In the genomic region with DNA sequence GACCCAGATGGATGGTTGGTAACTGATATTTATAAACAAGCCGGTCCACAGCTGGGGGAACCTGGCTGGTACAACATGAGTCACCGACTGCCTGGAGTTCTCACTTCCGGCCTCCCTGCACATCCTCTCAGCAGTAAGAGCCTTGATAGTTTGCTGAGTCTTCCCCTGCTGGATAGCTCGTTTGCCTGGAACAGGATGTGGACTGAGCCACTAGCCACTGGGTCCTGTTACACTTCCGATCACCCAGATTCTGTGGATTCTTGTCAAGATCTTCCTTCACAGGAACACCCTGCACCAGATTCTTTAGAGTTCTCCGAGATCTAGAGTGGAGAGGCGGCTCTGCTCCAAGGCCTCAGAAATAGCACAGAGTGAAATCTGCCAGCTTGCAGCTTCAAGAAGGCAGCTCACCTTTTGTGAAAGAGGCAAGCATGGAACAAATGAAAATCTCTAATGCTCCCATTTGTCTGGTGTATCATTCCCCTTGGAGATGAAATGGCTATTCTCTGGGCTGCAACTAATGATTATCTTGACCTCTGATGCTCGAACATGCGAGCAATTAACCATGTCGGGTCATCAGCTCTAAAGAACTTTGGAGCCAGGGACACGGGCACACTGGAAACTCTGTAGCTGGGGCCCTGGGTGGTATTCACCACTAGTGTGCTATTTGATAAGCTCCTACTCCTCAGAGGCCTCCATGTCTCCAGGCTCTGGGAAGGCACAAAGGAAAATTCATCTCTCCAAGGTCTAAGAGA, we compare ENCODE assay signal across 10 mouse cellular contexts.
A peak's percentile ranks its signal among the peaks of the same experiment; 100 is the strongest.
DNase-seq lines count a peak whose midpoint lies in the region; ATAC-seq lines count a peak whose summit lies in the region.
"Had no signal": no experiment of that assay in that cellular context is flagged by ENCODE, and none has a peak within 500 bp of the region (broad histone marks: within the 10 kb centered on the region; RNA-seq: fewer than 3 reads in every experiment).

No protein-coding gene starts in this region.

- intact Hi-C loops in left cerebral cortex, postnatal 4 days (cut with DNase I): no loop called here

- H3K4me3 ChIP-seq in embryonic facial prominence, embryonic 13.5 days: no peak overlapping the region

- peaks cover 26% of the 10 kb centered on the region for H3K4me1 ChIP-seq in embryonic facial prominence, embryonic 13.5 days

- peak; percentile 60 for DNase-seq in left cerebral cortex, adult 11 months (ENCODE audit: low spot score)
- DNase-seq in left cerebral cortex, postnatal 4 days: no peak
- DNase-seq in embryo, embryonic 10 days (ENCODE audit: low spot score): peak; percentile 19
- peak; percentile 29 for DNase-seq in lung, postnatal 10 days
- no peak for DNase-seq in gastrocnemius, postnatal 4 days (ENCODE audit: low spot score in 2 of 2)
- DNase-seq: forebrain, postnatal 0 days; thymus, postnatal 36 days had no signal

- no peaks in the 10 kb centered on the region for H3K9me3 ChIP-seq in embryonic facial prominence, embryonic 13.5 days

- no peak overlapping the region for H3K9ac ChIP-seq in embryonic facial prominence, embryonic 13.5 days
- H3K9ac ChIP-seq: forebrain, postnatal 0 days had no signal

- WGBS in embryonic facial prominence, embryonic 13.5 days: 58% methylated on average over 11 of the region's 11 CpGs

- no peaks in the 10 kb centered on the region for H3K27me3 ChIP-seq in embryonic facial prominence, embryonic 13.5 days

- peak overlapping the region; percentile 66 for H3K27ac ChIP-seq in embryonic facial prominence, embryonic 13.5 days
- H3K27ac ChIP-seq: macrophage had no signal

- no peak overlapping the region for H3K4me2 ChIP-seq in embryonic facial prominence, embryonic 13.5 days

- no peak for ATAC-seq in embryonic facial prominence, embryonic 13.5 days (ENCODE audit: insufficient number of reproducible peaks, insufficient read depth, low FRiP score, low TSS enrichment, low read depth)
- no peak for ATAC-seq in CD4-positive, CD25-positive, alpha-beta regulatory T cell, adult 4 months
- ATAC-seq: forebrain, postnatal 0 days had no signal

- H3K36me3 ChIP-seq in embryonic facial prominence, embryonic 13.5 days: no peaks in the 10 kb centered on the region

Comparison
In these comparisons a context has a peak if more than half of its experiments do, and no peak if none do; other contexts are left out.
1. DNase-seq: peak in left cerebral cortex, adult 11 months (single experiment), embryo, embryonic 10 days (single experiment) and lung, postnatal 10 days (single experiment); none in left cerebral cortex, postnatal 4 days (single experiment) and gastrocnemius, postnatal 4 days (0 of 2).